Mouse (Mus musculus) gastrocnemius, adult 8-10 months (tissue): ENCODE results near the gene Dab1. TPM values are rescaled to one million over a fixed set of nuclear protein-coding genes. Genes with fewer than 3 reads are reported as not detected.

Experiments
- DNase-seq, 2 experiments: peaks; one replicate each; pipeline ENCODE4 v3.0.0; 2022; ENCODE audit warnings: low spot score in 2 of 2
- total RNA-seq, 4 experiments: library from RNA; stranded (reverse); gene quantifications; 2 replicates each; pipeline ENCODE4 v1.2.4; 2022

Gene Dab1
- total RNA-seq, 4 experiments from 2014 or later = not detected

GRCm38 (mm10) chr4:103969906-103970305 lies 350.7 kb downstream of the Dab1 start:
- DNase-seq = no peak

GRCm38 (mm10) chr4:103974536-103974935 lies 355.4 kb downstream of the Dab1 start:
- no peak for DNase-seq

- no peak for DNase-seq
Observed at GRCm38 (mm10) chr4:103974946-103975345, 355.8 kb downstream of the Dab1 start.

- DNase-seq = no peak
Observed at GRCm38 (mm10) chr4:103993884-103994283, 374.7 kb downstream of the Dab1 start.

- no peak for DNase-seq
Observed at GRCm38 (mm10) chr4:103994406-103994805, 375.2 kb downstream of the Dab1 start.

GRCm38 (mm10) chr4:104008406-104008805 lies 389.2 kb downstream of the Dab1 start:
- DNase-seq = no peak

GRCm38 (mm10) chr4:104011683-104012082 lies 392.5 kb downstream of the Dab1 start:
- DNase-seq = no peak

- no peak for DNase-seq
Observed at GRCm38 (mm10) chr4:104012150-104012549, 393.0 kb downstream of the Dab1 start.

GRCm38 (mm10) chr4:104025117-104025694 lies 406.0 kb downstream of the Dab1 start:
- DNase-seq = no peak

GRCm38 (mm10) chr4:104026834-104027233 lies 407.7 kb downstream of the Dab1 start:
- DNase-seq = no peak

- DNase-seq = no peak
Observed at GRCm38 (mm10) chr4:104027239-104027638, 408.1 kb downstream of the Dab1 start.

- DNase-seq = no peak
Observed at GRCm38 (mm10) chr4:104036091-104036490, 416.9 kb downstream of the Dab1 start.

GRCm38 (mm10) chr4:104039588-104039987 lies 420.4 kb downstream of the Dab1 start:
- no peak for DNase-seq

- no peak for DNase-seq
Observed at GRCm38 (mm10) chr4:104043441-104043840, 424.3 kb downstream of the Dab1 start.

- no peak for DNase-seq
Observed at GRCm38 (mm10) chr4:104044634-104045033, 425.5 kb downstream of the Dab1 start.

- no peak for DNase-seq
Observed at GRCm38 (mm10) chr4:104047966-104048804, 429.0 kb downstream of the Dab1 start.

GRCm38 (mm10) chr4:104057116-104057515 lies 438.0 kb downstream of the Dab1 start:
- no peak for DNase-seq

- DNase-seq = no peak
Observed at GRCm38 (mm10) chr4:104059569-104059968, 440.4 kb downstream of the Dab1 start.

- no peak for DNase-seq
Observed at GRCm38 (mm10) chr4:104062356-104062755, 443.2 kb downstream of the Dab1 start.

- no peak for DNase-seq
Observed at GRCm38 (mm10) chr4:104066901-104067300, 447.7 kb downstream of the Dab1 start.

- DNase-seq = no peak
Observed at GRCm38 (mm10) chr4:104067748-104068147, 448.6 kb downstream of the Dab1 start.

- no peak for DNase-seq
Observed at GRCm38 (mm10) chr4:104071296-104071695, 452.1 kb downstream of the Dab1 start.

GRCm38 (mm10) chr4:104073920-104074459 lies 454.8 kb downstream of the Dab1 start:
- no peak for DNase-seq
